Mouse (Mus musculus) brain, embryonic 14.5 days (tissue): ENCODE data around the gene Ap4b1.

Experiments used
- CTCF ChIP-seq: fragments of 200-500 bp; IDR thresholded peaks from 2 replicates; pipeline ENCODE4 v1.5.1; 2012; ENCODE audit warnings: inconsistent platforms, mild to moderate bottlenecking, moderate library complexity, borderline replicate concordance; ENCODE audit not compliant: insufficient read depth, insufficient read length; ENCODE audit errors: extremely low read depth
- POLR2A ChIP-seq: fragments of 200-500 bp; IDR thresholded peaks from 2 replicates; pipeline ENCODE4 v1.6.1; 2012; ENCODE audit warnings: mild to moderate bottlenecking, inconsistent platforms, borderline replicate concordance; ENCODE audit not compliant: poor library complexity, insufficient read depth, insufficient read length, severe bottlenecking; ENCODE audit errors: extremely low read depth

- no peak for TF ChIP-seq CTCF
- no peak for TF ChIP-seq POLR2A
Measured at GRCm38 (mm10) chr3:103853804-103854203, 44.5 kb downstream of the Ap4b1 start.
